Mouse (Mus musculus) intestine, embryonic 15.5 days (tissue): ENCODE measurements around the gene Cela3a. TPM values are rescaled to one million over a fixed set of nuclear protein-coding genes. Genes with fewer than 3 reads are reported as not detected.

Source experiments
- ATAC-seq: fragments of 200-750 bp; cut with Nextera tagmentation; 2 replicates; pipeline ENCODE4 v1.8.0; 2017; ENCODE audit warnings: moderate TSS enrichment, moderate library complexity
- H3K27ac ChIP-seq: fragments of 300-500 bp; sonication (generic); 2 replicates; pipeline ENCODE4 v1.5.1; 2015; ENCODE audit warnings: mild to moderate bottlenecking, inconsistent platforms
- H3K27me3 ChIP-seq: fragments of 300-500 bp; sonication (generic); replicated peaks from 2 replicates; pipeline ENCODE4 v1.6.1; 2015; ENCODE audit warnings: inconsistent platforms
- H3K36me3 ChIP-seq: fragments of 300-500 bp; sonication (generic); 2 replicates; pipeline ENCODE4 v1.6.1; 2015; ENCODE audit warnings: inconsistent platforms
- H3K4me1 ChIP-seq: fragments of 300-500 bp; sonication (generic); replicated peaks from 2 replicates; pipeline ENCODE4 v1.6.1; 2015; ENCODE audit warnings: inconsistent platforms
- H3K4me2 ChIP-seq: fragments of 300-500 bp; sonication (generic); replicated peaks from 2 replicates; pipeline ENCODE4 v1.6.1; 2015; ENCODE audit warnings: mild to moderate bottlenecking, inconsistent platforms
- H3K4me3 ChIP-seq: fragments of 300-500 bp; sonication (generic); replicated peaks from 2 replicates; pipeline ENCODE4 v1.5.1; 2015; ENCODE audit warnings: inconsistent platforms
- H3K9ac ChIP-seq: fragments of 300-500 bp; sonication (generic); 2 replicates; pipeline ENCODE4 v1.6.1; 2015; ENCODE audit warnings: inconsistent platforms
- H3K9me3 ChIP-seq: fragments of 300-500 bp; sonication (generic); 2 replicates; pipeline ENCODE4 v1.6.1; 2016; ENCODE audit warnings: inconsistent platforms
- WGBS: fragments of 180-500 bp; shearing (Covaris S2); methylation state at CpG from one replicate; pipeline ENCODE4 v1.1.7; 2015; 5-methylcytosine and 5-hydroxymethylcytosine counted together
- polyA plus RNA-seq: library from polyadenylated mRNA; unstranded; fragments of >200 nt; fragmentation: Nextera tagmentation; extraction: Ambion mirVana; gene quantifications from 2 replicates; pipeline ENCODE4 v1.2.1, GENCODE M21; 2015

Gene Cela3a
- polyA plus RNA-seq = not detected in 2 replicates

- no peaks in the 10 kb centered on the region for H3K9me3 ChIP-seq
- no peak within 1 kb of the TSS for H3K4me3 ChIP-seq
- no peaks in the 10 kb centered on the region for H3K36me3 ChIP-seq
- no peak within 1 kb of the TSS for H3K27ac ChIP-seq
- WGBS = 87% methylated on average over 5 of the region's 5 CpGs
- H3K27me3 ChIP-seq = no peaks in the 10 kb centered on the region
- no peaks in the 10 kb centered on the region for H3K4me1 ChIP-seq
- ATAC-seq = no peak
- H3K9ac ChIP-seq = no peak within 1 kb of the TSS
- H3K4me2 ChIP-seq = no peak within 1 kb of the TSS
Measured at GRCm38 (mm10) chr4:137409691-137410090, at the start of gene Cela3a. Cela3a (minus strand) TSS chr4:137409791.

GRCm38 (mm10) chr4:137458861-137459260, 49.3 kb upstream of the Cela3a start:
- ATAC-seq = no peak
- Histone ChIP-seq H3K9ac (no peak overlapping the region), H3K4me2 (no peak overlapping the region), H3K36me3 (no peaks in the 10 kb centered on the region), H3K27me3 (no peaks in the 10 kb centered on the region), H3K9me3 (no peaks in the 10 kb centered on the region), H3K4me1 (0 out of 2 replicates have a peak, but pooled peaks cover 11% of the 10 kb centered on the region), H3K4me3 (no peak overlapping the region), H3K27ac (no peak overlapping the region)
- WGBS = 49% methylated on average over 5 of the region's 5 CpGs

DNA sequence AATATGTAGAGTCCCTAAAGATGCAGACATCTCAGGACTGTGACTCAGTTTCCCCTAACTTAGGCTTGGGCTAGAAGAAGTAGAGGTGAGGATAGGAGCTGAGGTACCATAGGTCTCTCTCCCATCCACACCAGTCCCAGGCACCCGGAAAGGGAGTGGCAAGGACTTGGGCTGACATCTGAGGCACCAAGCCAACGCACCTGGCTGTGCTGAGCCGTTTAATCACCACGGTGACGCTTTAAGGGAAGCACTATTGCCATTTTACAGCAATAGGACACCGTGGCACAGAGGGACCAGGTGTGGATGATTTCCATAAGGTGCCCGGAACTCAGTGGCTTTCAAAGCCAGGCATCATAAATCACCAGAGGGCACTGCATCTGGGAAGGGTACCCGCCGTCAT, 48.7 kb upstream of the Cela3a start:
- no peak for ATAC-seq
- H3K9ac ChIP-seq = no peak overlapping the region
- no peaks in the 10 kb centered on the region for H3K27me3 ChIP-seq
- 79% methylated on average over 9 of the region's 9 CpGs for WGBS
- no peaks in the 10 kb centered on the region for H3K36me3 ChIP-seq
- H3K4me3 ChIP-seq = no peak overlapping the region
- H3K9me3 ChIP-seq = no peaks in the 10 kb centered on the region
- H3K4me2 ChIP-seq = no peak overlapping the region
- 0 out of 2 replicates have a peak, but pooled peaks cover 11% of the 10 kb centered on the region for H3K4me1 ChIP-seq
- no peak overlapping the region for H3K27ac ChIP-seq

DNA sequence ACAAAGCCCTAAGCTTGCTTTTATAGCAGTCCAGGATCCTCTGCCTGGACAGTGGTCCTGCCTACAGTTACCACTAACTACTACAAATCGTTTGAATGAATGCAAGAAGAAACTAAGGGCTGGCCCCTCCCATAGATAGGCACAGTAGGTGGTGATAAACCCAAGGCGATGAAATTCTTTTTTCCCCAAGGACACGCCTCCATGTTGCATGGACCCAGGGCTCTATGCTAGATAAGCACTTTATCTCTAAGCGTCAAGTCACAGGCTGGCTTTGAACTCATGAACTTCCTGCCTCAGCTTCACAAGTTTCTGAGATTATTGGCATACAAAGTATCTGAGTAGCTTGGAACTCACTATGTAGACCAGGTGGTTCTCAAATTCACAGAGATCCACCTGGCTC, 47.7 kb upstream of the Cela3a start:
- no peak overlapping the region for H3K4me2 ChIP-seq
- H3K4me3 ChIP-seq = no peak overlapping the region
- 0 out of 2 replicates have a peak, but pooled peaks cover 7% of the 10 kb centered on the region for H3K4me1 ChIP-seq
- 57% methylated on average over 4 of the region's 4 CpGs for WGBS
- H3K9ac ChIP-seq = no peak overlapping the region
- no peaks in the 10 kb centered on the region for H3K9me3 ChIP-seq
- ATAC-seq = peak; percentile 32; the same call in 1 of the 2 replicates
- no peaks in the 10 kb centered on the region for H3K27me3 ChIP-seq
- no peaks in the 10 kb centered on the region for H3K36me3 ChIP-seq
- no peak overlapping the region for H3K27ac ChIP-seq

- no peaks in the 10 kb centered on the region for H3K27me3 ChIP-seq
- WGBS = 82% methylated on average over 12 of the region's 12 CpGs
- no peak overlapping the region for H3K4me2 ChIP-seq
- H3K9me3 ChIP-seq = no peaks in the 10 kb centered on the region
- H3K36me3 ChIP-seq = no peaks in the 10 kb centered on the region
- no peak overlapping the region for H3K4me3 ChIP-seq
- no peak for ATAC-seq
- H3K4me1 ChIP-seq = 0 out of 2 replicates have a peak, but pooled peaks cover 3% of the 10 kb centered on the region
- no peak overlapping the region for H3K27ac ChIP-seq
- no peak overlapping the region for H3K9ac ChIP-seq
Measured at GRCm38 (mm10) chr4:137456581-137456980, 47.0 kb upstream of the Cela3a start.

DNA sequence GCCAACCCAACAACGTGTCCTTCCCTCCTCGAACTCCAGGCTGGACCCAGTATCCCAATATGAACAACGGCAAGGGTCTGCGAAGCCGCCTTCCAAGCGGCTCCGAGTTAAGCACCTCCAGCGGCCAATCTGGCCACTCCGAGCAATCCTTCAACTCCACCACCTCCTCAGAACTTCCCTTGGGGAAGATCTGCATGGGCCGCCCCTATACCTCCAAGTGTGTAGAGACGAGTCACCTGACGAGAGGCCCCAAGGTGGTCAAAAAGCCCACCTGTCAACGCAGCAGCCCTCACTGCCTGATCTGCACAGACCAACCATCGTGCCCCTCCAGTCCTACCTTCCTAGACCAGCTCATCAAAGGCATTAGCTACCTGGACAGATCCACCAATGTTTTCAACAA, 45.0 kb upstream of the Cela3a start:
- H3K4me3 ChIP-seq = no peak overlapping the region
- 89% methylated on average over 14 of the region's 14 CpGs for WGBS
- no peak for ATAC-seq

GRCm38 (mm10) chr4:137453234-137453767, 43.7 kb upstream of the Cela3a start, which contains the start of gene 1700013G24Rik:
1700013G24Rik (plus strand) TSS chr4:137453284.
- no peaks in the 10 kb centered on the region for H3K36me3 ChIP-seq

More for the DNA sequence above, 45.0 kb upstream of the Cela3a start:
- Histone ChIP-seq H3K4me1 (no peaks in the 10 kb centered on the region), H3K4me2 (no peak overlapping the region), H3K27me3 (no peaks in the 10 kb centered on the region), H3K9ac (no peak overlapping the region), H3K36me3 (no peaks in the 10 kb centered on the region), H3K9me3 (no peaks in the 10 kb centered on the region), H3K27ac (no peak overlapping the region)

GRCm38 (mm10) chr4:137452190-137452589, 42.6 kb upstream of the Cela3a start:
- no peaks in the 10 kb centered on the region for H3K36me3 ChIP-seq
- peaks cover 11% of the 10 kb centered on the region for H3K4me1 ChIP-seq
- H3K9ac ChIP-seq = no peak overlapping the region
- no peak overlapping the region for H3K4me2 ChIP-seq
- H3K27ac ChIP-seq = no peak overlapping the region
- H3K4me3 ChIP-seq = no peak overlapping the region
- ATAC-seq = no peak
- H3K27me3 ChIP-seq = no peaks in the 10 kb centered on the region
- 90% methylated on average over 6 of the region's 6 CpGs for WGBS
- H3K9me3 ChIP-seq = no peaks in the 10 kb centered on the region

More at GRCm38 (mm10) chr4:137453234-137453767, 43.7 kb upstream of the Cela3a start, which contains the start of gene 1700013G24Rik:
- WGBS = 79% methylated on average over 8 of the region's 8 CpGs
- Histone ChIP-seq H3K4me3 (no peak within 1 kb of the TSS), H3K27ac (no peak within 1 kb of the TSS), H3K4me1 (peaks cover 9% of the 10 kb centered on the region), H3K9me3 (no peaks in the 10 kb centered on the region), H3K27me3 (no peaks in the 10 kb centered on the region), H3K9ac (no peak within 1 kb of the TSS), H3K4me2 (no peak within 1 kb of the TSS)
- no peak for ATAC-seq

- H3K36me3 ChIP-seq = no peaks in the 10 kb centered on the region
- no peaks in the 10 kb centered on the region for H3K27me3 ChIP-seq
- H3K27ac ChIP-seq = no peak overlapping the region
- no peak overlapping the region for H3K9ac ChIP-seq
- H3K4me3 ChIP-seq = no peak overlapping the region
- ATAC-seq = no peak
- no peaks in the 10 kb centered on the region for H3K9me3 ChIP-seq
- H3K4me1 ChIP-seq = peaks cover 11% of the 10 kb centered on the region
- H3K4me2 ChIP-seq = no peak overlapping the region
- WGBS = 85% methylated on average over 10 of the region's 10 CpGs
Measured at GRCm38 (mm10) chr4:137449715-137450114, 40.1 kb upstream of the Cela3a start.

- Histone ChIP-seq H3K27me3 (no peaks in the 10 kb centered on the region), H3K4me2 (no peak overlapping the region), H3K27ac (no peak overlapping the region), H3K9ac (no peak overlapping the region), H3K4me3 (no peak overlapping the region), H3K9me3 (no peaks in the 10 kb centered on the region), H3K36me3 (no peaks in the 10 kb centered on the region), H3K4me1 (peaks cover 11% of the 10 kb centered on the region)
- 53% methylated on average over 2 of the region's 2 CpGs for WGBS
- ATAC-seq = peak; percentile 50; the same call in 1 of the 2 replicates
Measured at GRCm38 (mm10) chr4:137449132-137449531, 39.5 kb upstream of the Cela3a start.

DNA sequence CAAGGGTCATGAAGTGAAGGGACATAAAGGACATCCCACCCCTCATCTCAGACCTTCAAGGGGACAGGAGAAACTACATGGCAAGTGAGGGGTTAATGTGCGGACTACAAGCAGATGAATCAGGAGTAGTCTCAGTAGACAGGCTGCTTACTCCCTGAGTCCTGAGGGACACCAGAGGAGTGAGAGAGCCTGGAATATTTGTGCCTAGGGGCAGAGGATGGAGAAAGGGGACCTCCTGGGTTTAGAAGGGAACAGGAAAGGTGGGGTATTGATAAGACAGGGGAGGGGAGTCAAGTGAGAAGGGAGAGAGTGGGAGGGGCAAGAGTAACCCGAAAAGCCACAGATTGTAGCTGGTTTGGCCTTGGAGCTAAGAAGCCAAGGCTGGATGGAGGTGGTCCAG, 39.0 kb upstream of the Cela3a start:
- no peak overlapping the region for H3K9ac ChIP-seq
- ATAC-seq = peak; percentile 33; the same call in 1 of the 2 replicates
- 33% methylated on average over 2 of the region's 2 CpGs for WGBS

GRCm38 (mm10) chr4:137448197-137448596, 38.6 kb upstream of the Cela3a start:
- Histone ChIP-seq H3K27me3 (no peaks in the 10 kb centered on the region), H3K36me3 (no peaks in the 10 kb centered on the region), H3K9ac (no peak overlapping the region), H3K4me3 (no peak overlapping the region), H3K9me3 (no peaks in the 10 kb centered on the region), H3K4me2 (no peak overlapping the region), H3K27ac (0 out of 2 replicates have a peak overlapping the region, but pooled peaks have one; percentile 2), H3K4me1 (peaks cover 15% of the 10 kb centered on the region)
- 40% methylated on average over 6 of the region's 6 CpGs for WGBS
- ATAC-seq = peak; percentile 64

More for the DNA sequence above, 39.0 kb upstream of the Cela3a start:
- Histone ChIP-seq H3K36me3 (no peaks in the 10 kb centered on the region), H3K27ac (no peak overlapping the region), H3K4me1 (peaks cover 15% of the 10 kb centered on the region), H3K9me3 (no peaks in the 10 kb centered on the region), H3K4me2 (no peak overlapping the region), H3K27me3 (no peaks in the 10 kb centered on the region), H3K4me3 (no peak overlapping the region)
